Mouse (Mus musculus) MEL (cell line): ENCODE results near the gene Prkd1. TPM values are rescaled to one million over a fixed set of nuclear protein-coding genes. Genes with fewer than 3 reads are reported as not detected.

Source experiments
- DNase-seq: peaks from one replicate; pipeline ENCODE4 v3.0.0; 2011; ENCODE audit warnings: low read depth, low spot score
- H3K27ac ChIP-seq: 2 replicates; pipeline ENCODE4 v1.5.1; 2012; ENCODE audit warnings: low read depth, mild to moderate bottlenecking, control low read depth, low read length, moderate library complexity; ENCODE audit not compliant: control insufficient read depth
- H3K27me3 ChIP-seq, 2 experiments: fragments of 150-350 bp in 1 of 2; sonication (generic) in 1 of 2; 2 replicates each; pipeline ENCODE4 v1.6.1; 2012; ENCODE audit warnings: low read length in 2 of 2, mild to moderate bottlenecking in 2 of 2, improper control_type of control experiment in 1 of 2, moderate library complexity in 1 of 2; ENCODE audit not compliant: insufficient read depth in 2 of 2, control insufficient read depth in 1 of 2
- H3K36me3 ChIP-seq, 2 experiments: 2 replicates each; pipeline ENCODE4 v1.6.1; 2012 to 2014; ENCODE audit warnings: low read length in 2 of 2, improper control_type of control experiment in 1 of 2, inconsistent platforms in 1 of 2, mild to moderate bottlenecking in 1 of 2; ENCODE audit not compliant: insufficient read depth in 2 of 2, control insufficient read depth in 1 of 2
- H3K4me1 ChIP-seq, 2 experiments: fragments of 150-350 bp in 1 of 2; sonication (generic) in 1 of 2; 2 replicates each; pipeline ENCODE4 v1.6.1; 2012; ENCODE audit warnings: low read length in 2 of 2, improper control_type of control experiment in 1 of 2, mild to moderate bottlenecking in 1 of 2; ENCODE audit not compliant: insufficient read depth in 2 of 2, control insufficient read depth in 1 of 2
- H3K4me3 ChIP-seq, 2 experiments: fragments of 150-350 bp in 1 of 2; sonication (generic) in 1 of 2; 2 replicates each; pipeline ENCODE4 v1.5.1; 2012; ENCODE audit warnings: low read depth in 2 of 2, low read length in 2 of 2, mild to moderate bottlenecking in 2 of 2, moderate library complexity in 2 of 2, control low read depth in 1 of 2, improper control_type of control experiment in 1 of 2; ENCODE audit not compliant: control insufficient read depth in 1 of 2, insufficient read depth in 1 of 2
- H3K79me2 ChIP-seq: 2 replicates; pipeline ENCODE4 v1.6.1; 2012; ENCODE audit warnings: mild to moderate bottlenecking, low read length, moderate library complexity; ENCODE audit not compliant: control insufficient read depth, poor library complexity, insufficient read depth
- H3K9ac ChIP-seq: 2 replicates; pipeline ENCODE4 v1.6.1; 2012; ENCODE audit warnings: low read depth, mild to moderate bottlenecking, control low read depth, low read length, moderate library complexity; ENCODE audit not compliant: control insufficient read depth, poor library complexity, severe bottlenecking
- H3K9me3 ChIP-seq: fragments of 150-350 bp; sonication (generic); replicated peaks from 2 replicates; pipeline ENCODE4 v1.6.1; 2012; ENCODE audit warnings: mild to moderate bottlenecking, low read length, improper control_type of control experiment, moderate library complexity; ENCODE audit not compliant: insufficient read depth
- BHLHE40 ChIP-seq: IDR thresholded peaks from 2 replicates; pipeline ENCODE4 v1.6.1; 2012; ENCODE audit warnings: low read depth, mild to moderate bottlenecking, inconsistent platforms, low read length, improper control_type of control experiment, borderline replicate concordance
- CHD1 ChIP-seq: IDR thresholded peaks from 2 replicates; pipeline ENCODE4 v1.6.1; 2012; ENCODE audit warnings: low read depth, mild to moderate bottlenecking, inconsistent platforms, low read length, improper control_type of control experiment
- CTCF ChIP-seq, 3 experiments: IDR thresholded peaks in 2 of 3; conservative IDR thresholded peaks in 1 of 3; 2 replicates each; pipeline ENCODE4 v1.5.1; 2011 to 2012; ENCODE audit warnings: low read length in 3 of 3, low read depth in 2 of 3, mild to moderate bottlenecking in 2 of 3, improper control_type of control experiment in 1 of 3, inconsistent platforms in 1 of 3, mixed read lengths in 1 of 3, moderate library complexity in 1 of 3; ENCODE audit not compliant: control insufficient read depth in 1 of 3, insufficient read depth in 1 of 3, poor library complexity in 1 of 3, severe bottlenecking in 1 of 3
- GATA1 ChIP-seq: IDR thresholded peaks from 2 replicates; pipeline ENCODE4 v1.6.1; 2011; ENCODE audit warnings: low read depth, low read length, improper control_type of control experiment
- MAFK ChIP-seq: IDR thresholded peaks from 2 replicates; pipeline ENCODE4 v1.6.1; 2011; ENCODE audit warnings: low read depth, mild to moderate bottlenecking, low read length, improper control_type of control experiment, borderline replicate concordance
- MAX ChIP-seq: IDR thresholded peaks from 2 replicates; pipeline ENCODE4 v1.6.1; 2011; ENCODE audit warnings: low read length, improper control_type of control experiment
- NELFE ChIP-seq: IDR thresholded peaks from 2 replicates; pipeline ENCODE4 v1.6.1; 2011; ENCODE audit warnings: low read depth, low read length, improper control_type of control experiment
- POLR2A ChIP-seq, 2 experiments: IDR thresholded peaks; 2 replicates each; pipeline ENCODE4 v1.6.1; 2011 to 2012; ENCODE audit warnings: low read length in 2 of 2, mild to moderate bottlenecking in 2 of 2, control low read depth in 1 of 2, improper control_type of control experiment in 1 of 2, low read depth in 1 of 2, moderate library complexity in 1 of 2; ENCODE audit not compliant: control insufficient read depth in 1 of 2, insufficient read depth in 1 of 2, poor library complexity in 1 of 2
- POLR2AphosphoS2 ChIP-seq: IDR thresholded peaks from 2 replicates; pipeline ENCODE4 v1.6.1; 2011; ENCODE audit warnings: low read length, improper control_type of control experiment
- POLR2AphosphoS5 ChIP-seq: IDR thresholded peaks from 2 replicates; pipeline ENCODE4 v1.6.1; 2012; ENCODE audit warnings: low read depth, borderline replicate concordance, mild to moderate bottlenecking, inconsistent platforms, low read length, moderate library complexity, mixed read lengths
- RAD21 ChIP-seq: IDR thresholded peaks from 2 replicates; pipeline ENCODE4 v1.6.1; 2011; ENCODE audit warnings: mild to moderate bottlenecking, low read depth, low read length, improper control_type of control experiment
- RCOR1 ChIP-seq: IDR thresholded peaks from 2 replicates; pipeline ENCODE4 v1.6.1; 2012; ENCODE audit warnings: low read depth, mild to moderate bottlenecking, inconsistent platforms, low read length, improper control_type of control experiment
- SIN3A ChIP-seq: IDR thresholded peaks from 2 replicates; pipeline ENCODE4 v1.6.1; 2012; ENCODE audit warnings: low read length, improper control_type of control experiment, inconsistent platforms
- TBP ChIP-seq: IDR thresholded peaks from 2 replicates; pipeline ENCODE4 v1.8.0; 2011; ENCODE audit warnings: low read depth, low read length, improper control_type of control experiment
- USF2 ChIP-seq, 2 experiments: IDR thresholded peaks; 2 replicates each; pipeline ENCODE4 v1.6.1; 2011 to 2012; ENCODE audit warnings: improper control_type of control experiment in 2 of 2, low read length in 2 of 2, borderline replicate concordance in 1 of 2, inconsistent platforms in 1 of 2, low read depth in 1 of 2, mild to moderate bottlenecking in 1 of 2; ENCODE audit not compliant: insufficient read depth in 1 of 2
- ZC3H11A ChIP-seq: IDR thresholded peaks from 2 replicates; pipeline ENCODE4 v1.6.1; 2012; ENCODE audit warnings: low read depth, mild to moderate bottlenecking, inconsistent platforms, low read length, improper control_type of control experiment
- polyA plus RNA-seq, 2 experiments: library from polyadenylated mRNA; stranded (reverse) in 1 of 2; unstranded in 1 of 2; fragments of >175 nt in 1 of 2; fragments of >200 nt in 1 of 2; gene quantifications; 2 replicates each; pipeline versions ENCODE4 v1.2.1 to v1.2.4; 2012; ENCODE audit warnings: low replicate concordance in 2 of 2, low read depth in 1 of 2; ENCODE audit not compliant: insufficient read length in 2 of 2, insufficient read depth in 1 of 2, missing spikeins in 1 of 2
- total RNA-seq: library from RNA; depleted of rRNA; stranded (reverse); fragments of 300-350 nt; gene quantifications from 2 replicates; pipeline ENCODE4 v1.2.3, GENCODE M21; 2012

The Prkd1 gene
- total and polyA plus RNA-seq, 3 experiments, result not detected

GRCm38 (mm10) chr12:50599370-50599769 lies 49.5 kb downstream of the Prkd1 start:
- Histone ChIP-seq H3K27me3 (no peaks in the 10 kb centered on the region), H3K36me3 (no peaks in the 10 kb centered on the region), H3K27ac (no peak overlapping the region), H3K9me3 (no peaks in the 10 kb centered on the region), H3K79me2 (no peaks in the 10 kb centered on the region), H3K4me3 (no peak overlapping the region), H3K4me1 (no peaks in the 10 kb centered on the region), H3K9ac (no peak overlapping the region)
- DNase-seq, result no peak
- TF ChIP-seq BHLHE40 (no peak), MAX (no peak), MAFK (no peak), USF2 (IDR thresholded peaks at IDR 0.05; ENCODE audit: borderline replicate concordance in 1 of 2, insufficient read depth in 1 of 2, low read depth in 1 of 2, low read length in 2 of 2) (no peak), CTCF (IDR thresholded peaks at IDR 0.05 in 2 of 3, conservative IDR thresholded peaks at IDR 0.05 in 1 of 3; ENCODE audit: control insufficient read depth in 1 of 3, insufficient read depth in 1 of 3, low read depth in 2 of 3, low read length in 3 of 3, poor library complexity in 1 of 3, severe bottlenecking in 1 of 3) (no peak), RCOR1 (no peak), CHD1 (no peak), POLR2A (IDR thresholded peaks at IDR 0.05; ENCODE audit: control insufficient read depth in 1 of 2, insufficient read depth in 1 of 2, low read depth in 1 of 2, low read length in 2 of 2, poor library complexity in 1 of 2) (no peak), TBP (no peak), POLR2AphosphoS2 (no peak), ZC3H11A (no peak), NELFE (no peak), SIN3A (no peak), GATA1 (no peak), POLR2AphosphoS5 (no peak)

- Histone ChIP-seq H3K79me2 (no peaks in the 10 kb centered on the region), H3K4me3 (no peak overlapping the region), H3K9ac (no peak overlapping the region), H3K4me1 (no peaks in the 10 kb centered on the region), H3K27ac (no peak overlapping the region), H3K36me3 (no peaks in the 10 kb centered on the region), H3K27me3 (no peaks in the 10 kb centered on the region), H3K9me3 (no peaks in the 10 kb centered on the region)
- no peak for DNase-seq
- TF ChIP-seq RAD21, result no peak
- no peak for TF ChIP-seq TBP
- TF ChIP-seq CHD1, result no peak
Measured at GRCm38 (mm10) chr12:50598053-50598988, 50.6 kb downstream of the Prkd1 start.
